Comparison of ENCODE assay signal across 8 mouse cellular contexts in genomic region chr4:117886644-117887043, GRCm38 (mm10). TPM values are rescaled to one million over a fixed set of nuclear protein-coding genes. Genes with fewer than 3 reads are reported as not detected.
DNase-seq lines count a peak whose midpoint lies in the region; ATAC-seq lines count a peak whose summit lies in the region.

No protein-coding gene starts in this region.

- H3K9me3 ChIP-seq in heart, embryonic 14.5 days (ENCODE audit: control insufficient read depth, low read length) = no peaks in the 10 kb centered on the region
- H3K9me3 ChIP-seq in limb, embryonic 13.5 days = no peaks in the 10 kb centered on the region
- no peaks in the 10 kb centered on the region for H3K9me3 ChIP-seq in midbrain, embryonic 15.5 days

- 1% methylated on average over 22 of the region's 24 CpGs for WGBS in heart, embryonic 14.5 days
- WGBS in limb, embryonic 13.5 days = 3% methylated on average over 23 of the region's 24 CpGs
- 2% methylated on average over 24 of the region's 24 CpGs for WGBS in midbrain, embryonic 15.5 days

- DNase-seq in CD4-positive, CD25-positive, alpha-beta regulatory T cell, adult 2 months (ENCODE audit: low read depth, low spot score) = peak; percentile 25
- DNase-seq in MEL-GATA-1-ER (ENCODE audit: extremely low read depth, low read depth) = peak; percentile 43
- DNase-seq in left cerebral cortex, postnatal 36 days (ENCODE audit: low spot score in 2 of 2) = no peak
- DNase-seq in frontal cortex, postnatal 25 days (ENCODE audit: low spot score in 2 of 2) = no peak

- peaks cover 41% of the 10 kb centered on the region for H3K36me3 ChIP-seq in heart, embryonic 14.5 days (ENCODE audit: control insufficient read depth, insufficient read depth, low read length)
- peaks cover 32% of the 10 kb centered on the region for H3K36me3 ChIP-seq in limb, embryonic 13.5 days
- peaks cover 8% of the 10 kb centered on the region; the same call in 1 of the 2 replicates for H3K36me3 ChIP-seq in midbrain, embryonic 15.5 days (replicated peaks)

- peak overlapping the region; percentile 87 to 98 for H3K4me3 ChIP-seq in heart, embryonic 14.5 days (ENCODE audit: control insufficient read depth in 1 of 2, insufficient read depth in 1 of 2, low read depth in 1 of 2, low read length in 2 of 2)
- peak overlapping the region; percentile 92 for H3K4me3 ChIP-seq in limb, embryonic 13.5 days
- H3K4me3 ChIP-seq in midbrain, embryonic 15.5 days = peak overlapping the region; percentile 69

- H3K4me1 ChIP-seq in heart, embryonic 14.5 days (ENCODE audit: control insufficient read depth in 2 of 2, insufficient read depth in 2 of 2, low read length in 2 of 2) = peaks cover 11 to 17% of the 10 kb centered on the region in 2 experiments
- H3K4me1 ChIP-seq in limb, embryonic 13.5 days = peaks cover 39% of the 10 kb centered on the region
- H3K4me1 ChIP-seq in midbrain, embryonic 15.5 days = peaks cover 57% of the 10 kb centered on the region

- intact Hi-C loops in left cerebral cortex, postnatal 36 days (cut with DNase I) = loop anchor here (2.0 kb wide), 1 partner anchor 28 kb away; the partner anchor contains the start of gene Ipo13

- peak overlapping the region; percentile 89 for H3K4me2 ChIP-seq in heart, embryonic 14.5 days (ENCODE audit: low read length)
- peak overlapping the region; percentile 90 for H3K4me2 ChIP-seq in limb, embryonic 13.5 days (replicated peaks)
- H3K4me2 ChIP-seq in midbrain, embryonic 15.5 days = peak overlapping the region; percentile 82

- H3K27ac ChIP-seq in heart, embryonic 14.5 days (replicated peaks in 1 of 2; ENCODE audit: control insufficient read depth in 1 of 2, insufficient read depth in 1 of 2, low read depth in 2 of 2, low read length in 2 of 2) = no peak overlapping the region
- H3K27ac ChIP-seq in limb, embryonic 13.5 days = no peak overlapping the region
- peak overlapping the region; percentile 67; the same call in 1 of the 2 replicates for H3K27ac ChIP-seq in midbrain, embryonic 15.5 days

- no peaks in the 10 kb centered on the region for H3K27me3 ChIP-seq in heart, embryonic 14.5 days (ENCODE audit: control insufficient read depth, insufficient read depth, low read length)
- no peaks in the 10 kb centered on the region for H3K27me3 ChIP-seq in limb, embryonic 13.5 days
- no peaks in the 10 kb centered on the region for H3K27me3 ChIP-seq in midbrain, embryonic 15.5 days (replicated peaks)

- H3K9ac ChIP-seq in heart, embryonic 14.5 days (ENCODE audit: low read length) = peak overlapping the region; percentile 89
- peak overlapping the region; percentile 85 for H3K9ac ChIP-seq in limb, embryonic 13.5 days
- peak overlapping the region; percentile 84 for H3K9ac ChIP-seq in midbrain, embryonic 15.5 days

- ATAC-seq in CD4-positive, CD25-positive, alpha-beta regulatory T cell, adult 4 months = no peak
- no peak; the same call in 1 of the 2 replicates for ATAC-seq in heart, embryonic 14.5 days (ENCODE audit: insufficient number of reproducible peaks, insufficient read depth, low FRiP score, low read depth)
- ATAC-seq in limb, embryonic 13.5 days (ENCODE audit: low FRiP score, low read depth) = no peak
- ATAC-seq in midbrain, embryonic 15.5 days (replicated peaks) = peak; percentile 3

RNA-seq across cellular contexts. Expression of gene Atp6v0b, which starts 0.5 kb away (rescaled TPM):
- 10 to 100 TPM; 91.3 to 92.4 TPM for polyA plus RNA-seq in CD4-positive, CD25-positive, alpha-beta regulatory T cell, adult 4 months (2017; shearing (Covaris generic))
- 222 and 250 TPM in 2 replicates for polyA plus RNA-seq in heart, embryonic 14.5 days (2014; fragmentation: Nextera tagmentation; extraction: Ambion mirVana)
- polyA plus RNA-seq in limb, embryonic 13.5 days (2015; fragmentation: Nextera tagmentation; extraction: Ambion mirVana) = 176 and 184 TPM in 2 replicates
- 617 and 618 TPM in 2 replicates for polyA plus RNA-seq in midbrain, embryonic 15.5 days (2015; fragmentation: Nextera tagmentation; extraction: Ambion mirVana)
- 100 to 1,000 TPM; 432 to 445 TPM for total RNA-seq in left cerebral cortex, postnatal 36 days (2021)

RNA-seq across cellular contexts. Expression of gene B4galt2, which starts 3.4 kb away (rescaled TPM):
- not detected for polyA plus RNA-seq in CD4-positive, CD25-positive, alpha-beta regulatory T cell, adult 4 months (2017; shearing (Covaris generic))
- polyA plus RNA-seq in heart, embryonic 14.5 days (2014; fragmentation: Nextera tagmentation; extraction: Ambion mirVana) = 13.8 and 18.2 TPM in 2 replicates
- 32.8 and 35.1 TPM in 2 replicates for polyA plus RNA-seq in limb, embryonic 13.5 days (2015; fragmentation: Nextera tagmentation; extraction: Ambion mirVana)
- 65.4 and 67.7 TPM in 2 replicates for polyA plus RNA-seq in midbrain, embryonic 15.5 days (2015; fragmentation: Nextera tagmentation; extraction: Ambion mirVana)
- total RNA-seq in left cerebral cortex, postnatal 36 days (2021) = 100 to 1,000 TPM in 1 of 2 experiments, 10 to 100 TPM in 1; 95.6 to 107 TPM

RNA-seq across cellular contexts. Expression of gene Dph2, which starts 5.2 kb away (rescaled TPM):
- 10 to 100 TPM; 33.3 to 40.3 TPM for polyA plus RNA-seq in CD4-positive, CD25-positive, alpha-beta regulatory T cell, adult 4 months (2017; shearing (Covaris generic))
- polyA plus RNA-seq in heart, embryonic 14.5 days (2014; fragmentation: Nextera tagmentation; extraction: Ambion mirVana) = 10.4 and 10.6 TPM in 2 replicates
- 16.8 and 18.4 TPM in 2 replicates for polyA plus RNA-seq in limb, embryonic 13.5 days (2015; fragmentation: Nextera tagmentation; extraction: Ambion mirVana)
- polyA plus RNA-seq in midbrain, embryonic 15.5 days (2015; fragmentation: Nextera tagmentation; extraction: Ambion mirVana) = 24.0 and 25.5 TPM in 2 replicates
- 10 to 100 TPM in 1 of 2 experiments, 1 to 10 TPM in 1; 6.6 to 10.8 TPM for total RNA-seq in left cerebral cortex, postnatal 36 days (2021)

RNA-seq across cellular contexts. Expression of gene Ccdc24, which starts 14.3 kb away (rescaled TPM):
- polyA plus RNA-seq in CD4-positive, CD25-positive, alpha-beta regulatory T cell, adult 4 months (2017; shearing (Covaris generic)) = not detected
- 0.49 and 0.70 TPM in 2 replicates for polyA plus RNA-seq in heart, embryonic 14.5 days (2014; fragmentation: Nextera tagmentation; extraction: Ambion mirVana)
- 1.3 and 1.7 TPM in 2 replicates for polyA plus RNA-seq in limb, embryonic 13.5 days (2015; fragmentation: Nextera tagmentation; extraction: Ambion mirVana)
- 2.7 and 3.2 TPM in 2 replicates for polyA plus RNA-seq in midbrain, embryonic 15.5 days (2015; fragmentation: Nextera tagmentation; extraction: Ambion mirVana)
- 1 to 10 TPM in 1 of 2 experiments, under 1 TPM in 1; 0.79 to 1.2 TPM for total RNA-seq in left cerebral cortex, postnatal 36 days (2021)

RNA-seq across cellular contexts. Expression of gene Ipo13, which starts 28.2 kb away (rescaled TPM):
- 10 to 100 TPM; 15.7 to 21.2 TPM for polyA plus RNA-seq in CD4-positive, CD25-positive, alpha-beta regulatory T cell, adult 4 months (2017; shearing (Covaris generic))
- 35.5 and 36.4 TPM in 2 replicates for polyA plus RNA-seq in heart, embryonic 14.5 days (2014; fragmentation: Nextera tagmentation; extraction: Ambion mirVana)
- polyA plus RNA-seq in limb, embryonic 13.5 days (2015; fragmentation: Nextera tagmentation; extraction: Ambion mirVana) = 41.3 and 43.7 TPM in 2 replicates
- 76.5 and 77.1 TPM in 2 replicates for polyA plus RNA-seq in midbrain, embryonic 15.5 days (2015; fragmentation: Nextera tagmentation; extraction: Ambion mirVana)
- 100 to 1,000 TPM; 119 to 122 TPM for total RNA-seq in left cerebral cortex, postnatal 36 days (2021)

Comparison
In these comparisons a context has a peak if more than half of its experiments do, and no peak if none do; other contexts are left out.
1. DNase-seq: peak in CD4-positive, CD25-positive, alpha-beta regulatory T cell, adult 2 months (single experiment) and MEL-GATA-1-ER (single experiment); none in left cerebral cortex, postnatal 36 days (0 of 2) and frontal cortex, postnatal 25 days (0 of 2).
2. RNA of gene B4galt2, which starts 3.4 kb away (polyA plus RNA-seq): 65.4 to 67.7 TPM in midbrain, embryonic 15.5 days, 32.8 to 35.1 TPM in limb, embryonic 13.5 days and 13.8 to 18.2 TPM in heart, embryonic 14.5 days; not detected in CD4-positive, CD25-positive, alpha-beta regulatory T cell, adult 4 months; every median in the first group is over 10 times any median in the second.
3. Peak in every context shown above with its lines, with median percentiles within 50 percentile points of each other: H3K4me2 ChIP-seq, H3K4me3 ChIP-seq and H3K9ac ChIP-seq.